Mouse (Mus musculus) embryonic facial prominence, embryonic 11.5 days (tissue): ENCODE measurements around the gene Ccnt2. TPM values are rescaled to one million over a fixed set of nuclear protein-coding genes. Genes with fewer than 3 reads are reported as not detected.

Experiments used
- ATAC-seq: fragments of 200-750 bp; cut with Nextera tagmentation; replicated peaks from 2 replicates; pipeline ENCODE4 v1.8.0; 2017; ENCODE audit warnings: low read depth; ENCODE audit not compliant: insufficient number of reproducible peaks, low FRiP score, low TSS enrichment
- DNase-seq: peaks from one replicate; pipeline ENCODE4 v3.0.0-alpha.2; 2015; ENCODE audit warnings: low spot score
- H3K27ac ChIP-seq: fragments of 300-500 bp; sonication (generic); replicated peaks from 2 replicates; pipeline ENCODE4 v1.5.1; 2014; ENCODE audit warnings: mild to moderate bottlenecking, low read depth, low read length, control low read depth
- H3K27me3 ChIP-seq: fragments of 300-500 bp; sonication (generic); 2 replicates; pipeline ENCODE4 v1.6.1; 2014; ENCODE audit warnings: mild to moderate bottlenecking, low read length, moderate library complexity, mixed read lengths; ENCODE audit not compliant: control insufficient read depth, insufficient read depth
- H3K36me3 ChIP-seq: fragments of 300-500 bp; sonication (generic); replicated peaks from 2 replicates; pipeline ENCODE4 v1.6.1; 2014; ENCODE audit warnings: low read depth, mild to moderate bottlenecking, low read length, moderate library complexity, mixed read lengths; ENCODE audit not compliant: control insufficient read depth, insufficient read depth
- H3K4me1 ChIP-seq: fragments of 300-500 bp; sonication (generic); 2 replicates; pipeline ENCODE4 v1.6.1; 2014; ENCODE audit warnings: low read length, mixed read lengths; ENCODE audit not compliant: control insufficient read depth, insufficient read depth
- H3K4me2 ChIP-seq: fragments of 300-500 bp; sonication (generic); 2 replicates; pipeline ENCODE4 v1.6.1; 2014; ENCODE audit warnings: low read depth, mild to moderate bottlenecking, control low read depth, low read length, moderate library complexity
- H3K4me3 ChIP-seq: fragments of 300-500 bp; sonication (generic); 2 replicates; pipeline ENCODE4 v1.5.1; 2014; ENCODE audit warnings: low read depth, low read length, control low read depth
- H3K9ac ChIP-seq: fragments of 300-500 bp; sonication (generic); replicated peaks from 2 replicates; pipeline ENCODE4 v1.6.1; 2014; ENCODE audit warnings: mild to moderate bottlenecking, control low read depth, low read length
- H3K9me3 ChIP-seq: fragments of 300-500 bp; sonication (generic); replicated peaks from 2 replicates; pipeline ENCODE4 v1.6.1; 2016; ENCODE audit warnings: mild to moderate bottlenecking, low read length, inconsistent platforms, mixed read lengths; ENCODE audit not compliant: control insufficient read depth
- WGBS: fragments of 180-500 bp; shearing (Covaris S2); extraction: QIAGEN DNeasy Blood & Tissue Kit; methylation state at CpG from one replicate; pipeline ENCODE4 v1.1.7; 2014; 5-methylcytosine and 5-hydroxymethylcytosine counted together
- polyA plus RNA-seq: library from polyadenylated mRNA; unstranded; fragments of >200 nt; fragmentation: Nextera tagmentation; extraction: Ambion mirVana; gene quantifications from 2 replicates; pipeline ENCODE4 v1.2.1, GENCODE M21; 2014

Ccnt2 gene
- polyA plus RNA-seq, 1 experiment from 2014 or later, result 76.2 TPM

GRCm38 (mm10) chr1:127833714-127834113, 59.8 kb downstream of the Ccnt2 start:
- Histone ChIP-seq H3K9me3 (no peaks in the 10 kb centered on the region), H3K4me3 (no peak overlapping the region), H3K4me1 (no peaks in the 10 kb centered on the region), H3K4me2 (no peak overlapping the region), H3K36me3 (no peaks in the 10 kb centered on the region), H3K27me3 (no peaks in the 10 kb centered on the region), H3K27ac (no peak overlapping the region), H3K9ac (no peak overlapping the region)
- ATAC-seq, result no peak
- no peak for DNase-seq
- WGBS, result 73% methylated on average over 2 of the region's 2 CpGs

GRCm38 (mm10) chr1:127834202-127834601, 60.2 kb downstream of the Ccnt2 start:
- no peak for DNase-seq
- no peak for ATAC-seq
- H3K27me3 ChIP-seq, result no peaks in the 10 kb centered on the region
- 72% methylated on average over 4 of the region's 4 CpGs for WGBS
- H3K36me3 ChIP-seq, result no peaks in the 10 kb centered on the region
- no peaks in the 10 kb centered on the region for H3K9me3 ChIP-seq
- H3K4me2 ChIP-seq, result no peak overlapping the region
- no peak overlapping the region for H3K27ac ChIP-seq
- H3K9ac ChIP-seq, result no peak overlapping the region
- no peaks in the 10 kb centered on the region for H3K4me1 ChIP-seq
- no peak overlapping the region for H3K4me3 ChIP-seq

- Histone ChIP-seq H3K27ac (no peak overlapping the region), H3K4me2 (no peak overlapping the region), H3K27me3 (no peaks in the 10 kb centered on the region), H3K9ac (no peak overlapping the region), H3K9me3 (no peaks in the 10 kb centered on the region), H3K36me3 (no peaks in the 10 kb centered on the region), H3K4me3 (no peak overlapping the region), H3K4me1 (no peaks in the 10 kb centered on the region)
- WGBS, result 59% methylated on average over 4 of the region's 4 CpGs
- ATAC-seq (no peak), DNase-seq (no peak)
Observed at GRCm38 (mm10) chr1:127836619-127837018, 62.7 kb downstream of the Ccnt2 start.

GRCm38 (mm10) chr1:127838602-127839001, 64.6 kb downstream of the Ccnt2 start:
- no peak for DNase-seq
- Histone ChIP-seq H3K27me3 (no peaks in the 10 kb centered on the region), H3K27ac (no peak overlapping the region), H3K36me3 (no peaks in the 10 kb centered on the region), H3K9me3 (no peaks in the 10 kb centered on the region), H3K9ac (no peak overlapping the region), H3K4me3 (no peak overlapping the region), H3K4me1 (no peaks in the 10 kb centered on the region), H3K4me2 (no peak overlapping the region)
- WGBS, result 75% methylated on average over 1 of the region's 1 CpGs
- ATAC-seq, result no peak

- ATAC-seq (no peak), DNase-seq (no peak)
- Histone ChIP-seq H3K27me3 (no peaks in the 10 kb centered on the region), H3K27ac (no peak overlapping the region), H3K4me1 (no peaks in the 10 kb centered on the region), H3K4me3 (no peak overlapping the region), H3K9me3 (no peaks in the 10 kb centered on the region), H3K4me2 (no peak overlapping the region), H3K9ac (no peak overlapping the region), H3K36me3 (no peaks in the 10 kb centered on the region)
- 82% methylated on average over 5 of the region's 5 CpGs for WGBS
Observed at GRCm38 (mm10) chr1:127845472-127845871, 71.5 kb downstream of the Ccnt2 start.

GRCm38 (mm10) chr1:127850075-127850610, 76.2 kb downstream of the Ccnt2 start:
- no peak for DNase-seq
- Histone ChIP-seq H3K4me1 (no peaks in the 10 kb centered on the region), H3K4me3 (no peak overlapping the region), H3K9ac (no peak overlapping the region), H3K27ac (no peak overlapping the region), H3K36me3 (no peaks in the 10 kb centered on the region), H3K4me2 (no peak overlapping the region), H3K9me3 (no peaks in the 10 kb centered on the region), H3K27me3 (no peaks in the 10 kb centered on the region)
- WGBS, result 69% methylated on average over 7 of the region's 7 CpGs
- no peak for ATAC-seq

GRCm38 (mm10) chr1:127854486-127855222, 80.7 kb downstream of the Ccnt2 start, which contains the start of gene Map3k19:
Map3k19 (minus strand) TSS chr1:127855031.
- Histone ChIP-seq H3K27ac (no peak within 1 kb of the TSS), H3K4me3 (no peak within 1 kb of the TSS), H3K4me1 (no peaks in the 10 kb centered on the region), H3K36me3 (no peaks in the 10 kb centered on the region), H3K27me3 (no peaks in the 10 kb centered on the region), H3K4me2 (no peak within 1 kb of the TSS), H3K9me3 (no peaks in the 10 kb centered on the region), H3K9ac (no peak within 1 kb of the TSS)
- WGBS, result 80% methylated on average over 14 of the region's 14 CpGs
- DNase-seq (no peak), ATAC-seq (no peak)
